Mouse (Mus musculus) brain, embryonic 14.5 days (tissue): ENCODE data around the gene 4930572O03Rik.
"Not testable (repeated sequence)": the region's sequence is repeated elsewhere in the genome, so short reads cannot be mapped to it uniquely, and the experiment has no call there.

Experiments
- CTCF ChIP-seq: fragments of 200-500 bp; IDR thresholded peaks from 2 replicates; pipeline ENCODE4 v1.5.1; 2012; ENCODE audit warnings: inconsistent platforms, mild to moderate bottlenecking, moderate library complexity, borderline replicate concordance; ENCODE audit not compliant: insufficient read depth, insufficient read length; ENCODE audit errors: extremely low read depth
- POLR2A ChIP-seq: fragments of 200-500 bp; IDR thresholded peaks from 2 replicates; pipeline ENCODE4 v1.6.1; 2012; ENCODE audit warnings: mild to moderate bottlenecking, inconsistent platforms, borderline replicate concordance; ENCODE audit not compliant: poor library complexity, insufficient read depth, insufficient read length, severe bottlenecking; ENCODE audit errors: extremely low read depth

GRCm38 (mm10) chr5:15690822-15691221, 34.0 kb upstream of the 4930572O03Rik start:
- TF ChIP-seq CTCF, POLR2A: not testable (repeated sequence)
